Mouse (Mus musculus) naive thymus-derived CD4-positive, alpha-beta T cell, adult 2 months (primary cell): Measurements from ENCODE around the gene Marco.

ENCODE experiments used
- DNase-seq: peaks from one replicate; pipeline ENCODE4 v3.0.0-alpha.2; 2011; ENCODE audit warnings: low read depth

Marco gene

DNA sequence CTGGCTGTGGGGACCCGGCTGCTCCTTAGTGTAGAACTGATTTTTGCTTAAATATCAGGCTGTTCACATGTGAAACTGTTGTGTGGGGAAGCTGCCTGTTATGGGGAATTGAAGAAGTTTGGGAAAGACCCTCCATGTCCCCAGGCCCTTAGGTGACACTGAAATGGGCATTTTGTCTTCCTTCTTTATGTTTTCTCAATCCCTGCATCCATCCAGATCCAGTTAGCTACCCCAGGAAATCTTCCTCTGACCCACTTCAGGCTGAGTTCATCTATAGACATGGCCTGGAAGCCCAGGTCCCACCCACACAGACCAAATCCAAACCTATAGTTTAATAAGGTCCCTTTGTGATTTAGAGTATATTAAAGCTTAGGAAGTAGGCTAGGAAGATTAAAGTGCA lies at the start of gene Marco:
Gene Marco, minus strand, starts transcription at position 101 of the 400 bp plus-strand sequence.
- no peak for DNase-seq

GRCm38 (mm10) chr1:120539506-120540029 lies 34.7 kb upstream of the Marco start:
- DNase-seq: no peak

DNA sequence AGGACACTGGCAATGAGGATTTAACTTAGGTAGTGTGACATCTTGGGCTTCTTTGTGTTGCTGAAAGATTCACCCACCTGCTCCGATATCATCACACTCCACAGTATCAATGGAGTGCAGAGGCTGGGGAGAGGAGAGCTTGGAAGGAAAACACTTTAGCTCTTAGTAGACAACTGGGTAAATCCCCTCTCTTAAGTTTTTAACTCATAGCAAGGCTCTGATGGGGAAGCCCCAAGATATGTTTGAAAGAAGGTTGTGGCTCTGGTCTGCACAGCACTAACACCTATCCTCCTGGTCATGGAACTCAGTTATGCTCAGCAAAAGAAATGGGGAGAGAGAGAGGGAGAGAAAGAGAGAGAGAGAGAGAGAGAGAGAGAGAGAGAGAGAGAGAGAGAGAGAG lies 32.2 kb upstream of the Marco start:
- DNase-seq: no peak

GRCm38 (mm10) chr1:120535919-120536318 lies 31.1 kb upstream of the Marco start:
- DNase-seq: no peak

GRCm38 (mm10) chr1:120532321-120532916 lies 27.6 kb upstream of the Marco start:
- DNase-seq: no peak

DNA sequence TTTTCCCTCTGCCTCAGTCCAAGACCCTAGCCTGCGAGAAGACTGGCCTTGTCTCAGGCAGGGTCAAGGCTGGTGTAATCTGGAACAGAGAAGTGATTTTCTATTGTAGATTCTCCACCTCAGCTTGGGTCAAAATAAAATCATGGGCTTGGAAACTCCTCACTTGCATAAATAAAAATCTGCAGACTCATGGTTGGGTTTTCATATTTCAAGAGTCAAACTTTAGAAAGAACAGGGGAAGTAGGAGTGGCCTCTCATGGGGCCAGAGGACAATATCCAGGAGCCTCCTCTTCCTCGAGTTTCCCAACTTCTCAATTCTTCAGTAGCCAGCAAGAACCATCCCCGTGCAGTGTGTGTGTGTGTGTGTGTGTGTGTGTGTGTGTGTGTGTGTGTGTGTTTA lies 26.9 kb upstream of the Marco start:
- no peak for DNase-seq

DNA sequence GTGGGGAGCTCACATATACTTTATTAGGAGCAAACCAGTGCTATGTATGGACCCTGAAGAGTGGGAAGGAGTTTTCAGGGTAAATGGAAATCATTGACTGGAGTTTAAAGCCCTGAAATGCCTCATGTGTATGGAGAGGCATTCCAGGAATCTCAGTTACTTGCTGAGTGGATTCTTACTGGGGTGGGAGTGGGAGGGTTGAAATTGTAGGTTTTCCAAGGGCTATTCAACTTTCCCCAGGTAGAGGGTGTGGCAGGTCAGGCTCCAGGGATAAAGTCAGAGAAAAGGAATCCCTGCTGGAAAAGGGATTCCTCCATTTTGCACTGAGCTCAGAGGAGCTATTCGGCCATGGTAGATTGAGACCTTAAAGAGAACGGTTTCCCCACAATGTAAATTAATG lies 25.1 kb upstream of the Marco start:
- no peak for DNase-seq

GRCm38 (mm10) chr1:120517618-120518017 lies 12.8 kb upstream of the Marco start:
- DNase-seq: no peak

GRCm38 (mm10) chr1:120510311-120510710 lies 5.5 kb upstream of the Marco start:
- no peak for DNase-seq

DNA sequence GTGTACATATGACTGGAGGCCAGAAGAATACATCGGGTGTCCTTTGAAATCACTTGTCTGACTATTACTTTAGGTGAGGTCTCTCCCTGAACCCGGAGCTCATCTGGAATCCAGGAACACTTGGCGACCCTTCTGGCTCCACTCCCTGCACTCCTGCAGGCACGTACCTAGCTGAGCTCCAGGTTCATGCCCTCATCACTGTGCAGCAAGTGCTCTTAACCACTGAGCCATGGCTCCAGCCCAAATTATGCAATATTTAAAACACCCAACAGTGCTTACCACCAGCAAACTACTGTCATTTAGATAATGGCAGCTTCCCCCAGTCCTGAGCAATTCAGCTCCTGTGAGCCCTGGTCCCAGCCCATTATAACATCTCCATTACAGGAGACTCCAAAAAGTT lies 4.2 kb upstream of the Marco start:
- DNase-seq: no peak

DNA sequence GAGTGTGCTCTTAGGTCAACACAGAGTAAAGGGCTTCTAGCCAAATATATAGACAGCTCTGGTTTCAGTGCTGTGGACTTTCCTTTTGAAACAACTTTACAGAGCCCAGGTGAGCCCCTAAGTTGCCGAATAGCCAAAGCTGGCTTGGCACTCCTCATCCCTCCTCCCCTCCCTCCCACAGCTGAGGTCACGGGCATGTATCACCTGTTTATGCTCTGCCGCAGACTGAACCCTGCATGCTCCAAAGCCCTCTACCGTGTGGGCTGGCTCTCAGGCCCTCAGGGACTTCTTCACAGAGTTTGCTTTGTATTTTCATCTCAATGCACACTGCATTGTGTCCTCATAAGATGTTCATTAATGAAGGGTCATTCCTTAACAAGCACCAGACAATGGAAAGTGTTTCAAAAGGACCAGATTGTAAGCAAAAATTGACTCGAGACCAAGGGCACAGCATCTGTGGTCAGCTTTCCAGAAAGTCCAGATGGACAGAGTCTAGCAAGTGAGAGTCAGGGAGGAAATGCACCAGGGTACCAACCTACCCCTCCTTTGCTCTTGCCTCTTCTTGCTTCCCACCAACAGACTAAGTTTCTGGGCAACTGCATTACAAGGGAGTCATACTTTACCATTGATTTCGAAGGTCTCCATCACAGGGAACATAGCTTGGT lies 646 bp downstream of the Marco start:
- DNase-seq: no peak

GRCm38 (mm10) chr1:120501496-120501895 lies 3.3 kb downstream of the Marco start:
- no peak for DNase-seq

- DNase-seq: no peak
These were observed 6.8 kb downstream of the Marco start for GRCm38 (mm10) chr1:120498036-120498435.

- no peak for DNase-seq
These were observed 23.9 kb downstream of the Marco start for GRCm38 (mm10) chr1:120480937-120481336.

- DNase-seq: no peak
These were observed 30.0 kb downstream of the Marco start for GRCm38 (mm10) chr1:120474825-120475224.

GRCm38 (mm10) chr1:120468891-120469290 lies 35.9 kb downstream of the Marco start:
- peak; percentile 71 for DNase-seq

DNA sequence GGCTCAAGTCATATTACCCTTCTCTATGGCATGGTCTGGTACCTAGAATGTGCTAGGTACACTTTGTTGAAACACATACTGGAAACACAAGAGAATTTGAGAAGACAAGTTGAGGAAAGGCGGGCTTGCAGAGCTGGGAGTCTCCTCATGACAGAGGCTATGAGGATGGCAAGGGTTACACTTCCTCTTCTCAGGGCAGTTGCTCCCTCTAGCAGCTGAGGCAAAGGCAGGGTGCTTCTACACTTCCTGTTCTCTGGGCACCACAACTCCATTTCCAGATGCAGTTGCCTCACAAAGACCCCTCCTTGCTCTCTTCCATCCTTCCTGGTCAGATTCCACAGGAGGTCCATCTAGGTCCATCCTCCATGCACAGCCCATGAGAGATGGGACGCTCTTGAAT lies 37.5 kb downstream of the Marco start:
- peak; percentile 27 for DNase-seq

GRCm38 (mm10) chr1:120466751-120467150 lies 38.1 kb downstream of the Marco start:
- DNase-seq: no peak

DNA sequence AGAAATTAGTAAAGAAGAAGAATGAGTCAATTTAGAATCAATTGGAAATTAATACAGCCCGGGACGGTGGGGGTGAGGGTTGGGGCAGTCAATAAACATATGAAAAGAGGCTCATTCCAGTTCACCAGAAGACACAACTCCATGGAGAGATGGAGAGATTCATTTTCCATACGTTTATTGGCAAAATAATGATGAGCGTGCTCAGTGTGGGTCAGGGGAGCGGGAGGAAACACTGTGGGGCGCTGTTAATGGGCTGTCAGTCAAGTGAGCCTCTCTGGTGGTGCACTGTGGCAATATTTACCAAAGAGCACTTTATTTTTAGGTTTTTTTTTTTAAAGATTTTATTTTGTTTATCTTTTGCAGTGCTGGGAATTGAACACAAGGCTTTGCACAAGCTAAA lies 45.8 kb downstream of the Marco start:
- DNase-seq: no peak

GRCm38 (mm10) chr1:120458524-120458923 lies 46.3 kb downstream of the Marco start:
- DNase-seq: no peak

- DNase-seq: no peak
These were observed 53.1 kb downstream of the Marco start for GRCm38 (mm10) chr1:120451486-120452270.

DNA sequence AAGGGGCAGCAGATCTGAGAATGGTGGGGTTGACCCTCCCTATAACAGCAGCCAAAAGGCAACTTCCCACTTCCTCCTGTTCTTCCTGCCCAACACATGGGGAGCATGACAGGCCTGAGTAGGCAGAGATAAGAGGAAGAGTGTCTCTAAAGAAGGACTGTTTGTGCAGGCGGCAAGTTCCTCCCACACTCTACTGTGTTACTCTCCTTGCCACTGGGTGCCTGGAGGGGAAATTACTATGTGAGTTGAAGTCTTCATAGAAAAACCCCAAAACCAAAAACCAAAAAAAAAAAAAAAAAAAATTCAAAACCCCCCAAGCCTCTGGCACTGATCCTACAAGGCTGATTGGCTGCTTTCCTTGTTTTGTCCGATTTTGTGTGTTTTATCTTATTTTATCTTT lies 55.2 kb downstream of the Marco start:
- no peak for DNase-seq

GRCm38 (mm10) chr1:120443228-120443639 lies 61.6 kb downstream of the Marco start:
- no peak for DNase-seq
